Mouse (Mus musculus): ENCODE measurements at regions not wholly inside any gene's neighbourhood (a gene's known extent, or its start where the extent isn't known, plus 50 kb on each side); places are given as distances from the start of the nearest gene placed in this dataset.

DNA sequence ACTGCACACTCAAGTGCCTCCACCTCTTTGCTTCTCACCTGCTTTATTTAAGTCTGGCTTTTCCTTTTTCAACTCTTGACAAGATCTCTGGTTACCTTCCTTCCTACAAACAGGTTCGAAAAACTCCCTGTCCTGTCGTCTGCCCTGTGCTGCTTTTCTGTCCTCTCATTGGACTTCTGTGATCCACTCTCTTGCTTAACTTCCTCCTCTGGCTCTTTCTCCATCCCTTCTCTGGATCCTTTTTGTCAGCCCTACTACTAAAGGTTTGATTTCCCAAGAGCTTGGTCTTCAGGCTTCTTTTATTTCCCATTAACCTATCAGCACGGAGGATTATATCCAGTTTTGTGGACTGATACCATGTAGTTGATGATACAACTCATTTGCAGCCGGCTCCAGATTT lies 149.8 kb downstream of the Satb1 start:
- DNase-seq = no peak

DNA sequence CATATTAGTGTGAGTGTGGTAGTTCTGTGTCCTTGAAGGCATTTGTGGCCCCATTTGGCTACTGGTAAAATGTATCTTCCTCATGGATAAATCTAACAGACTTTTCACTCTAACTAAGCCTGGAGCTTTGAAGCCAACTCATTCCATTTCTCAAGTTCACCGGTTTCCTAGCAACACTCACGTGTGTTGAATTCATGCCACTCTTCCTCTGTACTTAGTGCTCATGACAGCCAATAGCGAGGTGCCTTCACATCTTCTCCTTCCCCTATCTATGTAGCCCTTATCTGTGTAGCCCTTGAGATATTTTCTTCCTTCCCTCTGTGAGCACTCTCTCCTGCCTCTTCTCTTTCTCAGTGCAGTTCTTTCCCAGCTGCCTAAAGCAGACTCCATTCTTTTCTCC lies 150.7 kb downstream of the Satb1 start:
- no peak for DNase-seq

- no peak for DNase-seq
Observed at GRCm38 (mm10) chr17:51677451-51677850, 155.6 kb downstream of the Satb1 start.

GRCm38 (mm10) chr17:51658408-51658807 lies 174.7 kb downstream of the Satb1 start:
- DNase-seq = no peak

DNA sequence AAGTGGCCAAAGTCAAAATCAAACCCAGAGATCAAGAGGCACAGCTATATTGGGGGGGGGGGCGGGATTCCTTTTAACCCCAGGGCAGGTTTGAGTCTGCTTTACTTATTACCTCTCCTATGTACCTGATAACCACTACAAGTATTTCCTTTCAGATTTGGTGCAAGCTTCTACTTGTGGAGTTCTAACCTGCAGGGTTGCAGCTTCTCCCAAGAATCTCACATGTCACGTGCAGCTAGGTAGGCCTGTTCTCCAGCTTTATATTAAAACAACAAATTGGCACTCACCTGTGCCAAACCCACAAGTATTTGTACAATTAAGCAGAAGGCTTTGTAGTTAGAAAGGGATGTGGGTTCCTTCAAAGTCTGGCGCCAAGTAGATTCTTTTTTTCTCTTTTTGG lies 179.2 kb downstream of the Satb1 start:
- no peak for DNase-seq

GRCm38 (mm10) chr17:51651880-51652279 lies 181.2 kb downstream of the Satb1 start:
- no peak for DNase-seq

DNA sequence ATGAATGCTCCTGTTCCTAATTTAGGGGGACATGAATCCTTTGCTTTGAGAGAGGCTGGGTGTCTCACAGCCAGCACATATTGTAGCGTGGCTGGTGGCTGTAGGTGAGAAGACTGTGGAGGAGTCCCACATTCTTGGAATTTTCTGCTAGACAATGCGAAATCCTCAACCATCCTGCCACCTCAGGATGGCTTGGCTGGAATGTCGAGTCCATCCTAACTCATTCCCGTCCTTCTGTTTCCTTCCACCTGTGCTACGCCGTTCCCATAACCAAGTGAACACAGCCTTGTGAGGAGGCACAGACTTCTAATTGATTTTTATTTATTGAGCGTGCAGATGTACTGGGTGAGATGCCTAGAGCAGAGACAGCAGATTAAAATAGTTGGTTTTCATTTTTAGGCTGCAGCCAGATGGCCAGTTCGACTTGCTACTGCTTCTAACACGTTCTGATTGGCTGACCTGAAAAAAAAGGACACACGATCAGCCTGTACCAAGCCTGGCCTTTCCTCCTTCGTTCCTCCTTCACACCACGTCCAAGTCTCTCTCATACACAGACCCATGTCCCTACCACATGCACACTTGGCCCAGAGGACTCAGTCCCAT lies 183.8 kb downstream of the Satb1 start:
- DNase-seq = no peak

DNA sequence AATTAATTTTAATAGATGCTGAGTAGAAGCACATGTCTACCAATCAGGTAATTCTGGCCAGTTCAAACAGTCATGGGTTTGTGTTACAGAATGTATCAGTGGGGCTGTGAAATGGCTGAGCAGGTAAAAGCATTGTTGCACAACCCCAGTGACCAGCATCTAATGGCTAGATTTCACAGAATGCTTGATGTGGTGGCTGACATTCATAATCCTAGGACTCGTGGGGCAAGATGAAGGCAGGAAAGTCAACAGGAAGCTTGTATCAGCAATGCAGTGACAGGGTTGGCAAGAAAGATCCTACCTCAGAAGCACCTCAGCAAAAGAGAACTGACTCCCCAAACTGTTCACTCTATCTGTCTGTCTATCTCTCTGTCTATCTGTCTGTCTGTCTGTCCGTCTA lies 186.7 kb downstream of the Satb1 start:
- DNase-seq = no peak

- DNase-seq = no peak
Observed at GRCm38 (mm10) chr17:51645866-51646265, 187.2 kb downstream of the Satb1 start.

DNA sequence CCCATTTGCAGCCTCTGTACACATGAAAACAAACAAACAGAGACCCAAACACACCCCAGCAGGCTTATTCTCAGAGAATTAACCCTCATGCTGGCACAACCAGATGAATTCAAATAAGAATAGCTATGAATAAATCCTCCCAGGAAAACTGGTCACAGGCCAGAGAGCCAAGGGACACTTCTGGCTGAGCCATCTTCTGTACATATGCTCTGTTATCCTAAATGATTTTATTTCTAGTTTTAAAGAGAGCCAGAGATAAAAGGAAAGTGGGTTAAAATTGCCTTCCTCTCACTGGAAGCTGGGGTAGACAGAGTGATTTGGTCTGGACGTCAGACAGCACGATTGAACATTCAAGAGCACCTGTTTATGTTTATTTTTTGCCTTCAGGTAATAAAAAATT lies 190.4 kb downstream of the Satb1 start:
- DNase-seq = no peak

DNA sequence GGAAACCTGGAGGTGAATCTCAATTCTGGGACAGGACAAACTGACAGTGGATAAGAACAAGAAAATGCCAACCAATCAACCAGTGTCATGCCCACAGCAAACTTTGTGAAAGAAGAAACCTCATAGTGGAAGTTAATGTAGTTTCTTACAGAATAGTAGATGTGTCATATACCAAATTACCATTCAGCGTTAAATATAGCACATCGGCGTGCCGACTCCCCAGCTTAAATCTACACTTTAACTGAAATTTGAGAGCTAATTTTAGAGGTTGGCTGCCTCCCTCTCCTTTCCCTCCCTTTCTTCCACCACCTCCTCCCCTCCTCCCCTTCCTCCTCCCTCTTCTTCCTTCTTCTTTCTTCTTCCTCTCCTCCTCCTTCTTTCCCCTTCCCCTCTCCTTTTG lies 197.2 kb downstream of the Satb1 start:
- no peak for DNase-seq

GRCm38 (mm10) chr17:51631574-51631973 lies 201.5 kb downstream of the Satb1 start:
- no peak for DNase-seq

GRCm38 (mm10) chr17:51620528-51620927 lies 212.6 kb downstream of the Satb1 start:
- DNase-seq = no peak

DNA sequence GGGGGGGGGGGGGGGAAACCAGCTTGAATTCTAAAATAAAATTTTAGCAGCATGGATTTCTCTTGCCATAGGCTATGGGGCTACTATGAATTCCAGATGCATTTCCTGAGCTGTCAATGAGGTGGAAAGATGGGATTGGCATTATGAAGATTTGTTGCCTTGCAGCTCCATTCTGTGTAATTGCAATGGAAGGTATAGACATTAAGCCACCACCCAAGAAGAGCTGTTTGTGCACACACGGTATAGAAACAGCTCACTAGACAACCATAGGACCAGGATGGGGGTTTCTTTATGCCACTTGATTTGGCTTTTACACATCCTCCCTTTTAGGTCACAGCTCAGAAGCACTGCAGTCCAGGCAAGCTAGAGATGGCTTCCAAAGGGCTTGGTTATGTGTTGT lies 247.8 kb downstream of the Satb1 start:
- DNase-seq = no peak

DNA sequence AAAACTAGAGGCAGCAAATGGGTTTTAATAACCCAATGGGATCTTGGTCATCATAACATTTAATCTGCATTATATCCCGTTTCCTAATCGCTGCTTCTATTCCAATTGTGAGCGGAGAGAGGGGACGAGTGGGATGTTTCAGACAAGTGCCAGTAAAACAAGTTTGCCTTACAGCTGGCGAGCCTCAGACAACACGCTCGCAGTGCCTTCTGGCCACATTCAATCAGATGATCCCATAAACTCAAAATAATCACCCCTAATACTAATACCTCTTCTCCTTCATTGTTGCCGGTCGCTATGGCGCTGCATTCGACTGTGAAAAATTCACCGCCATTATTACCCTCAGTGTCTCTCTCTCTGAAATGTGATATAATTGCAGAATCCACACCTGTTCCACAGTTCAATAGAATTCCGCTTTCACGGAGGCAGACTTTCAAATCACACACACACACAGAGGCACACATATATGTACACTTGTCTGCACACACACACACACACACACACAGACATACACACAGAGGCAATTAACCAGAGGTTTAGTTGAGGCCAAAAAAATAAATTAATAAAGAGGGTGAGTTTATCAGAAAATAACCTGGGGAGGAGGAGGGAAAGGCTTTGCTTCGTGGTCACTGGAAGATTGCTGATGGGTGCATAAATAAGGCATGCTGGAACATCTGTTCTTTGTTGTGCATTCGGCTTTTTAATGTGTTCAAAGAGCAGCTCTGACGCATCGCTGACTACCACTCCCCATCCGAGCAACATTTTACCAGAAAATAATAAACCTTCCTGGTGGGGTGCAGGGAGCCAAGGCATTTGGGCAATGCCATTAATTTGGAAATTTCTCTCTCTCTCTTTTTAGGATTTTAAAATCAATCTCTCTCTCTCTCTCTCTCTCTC lies 248.9 kb downstream of the Satb1 start:
- DNase-seq = no peak

DNA sequence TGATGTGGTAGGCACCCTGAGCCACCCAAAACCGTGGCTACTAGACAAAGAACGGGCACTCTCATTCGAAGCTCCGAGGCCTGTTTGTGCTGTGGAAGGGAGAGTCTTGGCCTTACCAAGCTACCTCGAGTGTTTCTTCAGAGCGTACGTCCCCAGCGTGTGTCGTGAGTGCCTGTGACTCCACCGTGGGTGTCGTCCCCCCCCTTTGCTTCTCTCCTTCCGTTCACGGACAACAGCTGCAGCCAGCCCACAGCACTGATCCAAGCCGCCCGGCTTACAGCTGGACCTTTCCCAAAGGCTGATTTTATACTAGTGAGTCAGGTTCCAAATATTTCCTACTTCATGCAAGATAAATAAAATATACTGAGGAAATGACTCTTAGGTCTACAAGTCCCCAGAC lies 249.8 kb downstream of the Satb1 start:
- peak; percentile 6 to 7 for DNase-seq

DNA sequence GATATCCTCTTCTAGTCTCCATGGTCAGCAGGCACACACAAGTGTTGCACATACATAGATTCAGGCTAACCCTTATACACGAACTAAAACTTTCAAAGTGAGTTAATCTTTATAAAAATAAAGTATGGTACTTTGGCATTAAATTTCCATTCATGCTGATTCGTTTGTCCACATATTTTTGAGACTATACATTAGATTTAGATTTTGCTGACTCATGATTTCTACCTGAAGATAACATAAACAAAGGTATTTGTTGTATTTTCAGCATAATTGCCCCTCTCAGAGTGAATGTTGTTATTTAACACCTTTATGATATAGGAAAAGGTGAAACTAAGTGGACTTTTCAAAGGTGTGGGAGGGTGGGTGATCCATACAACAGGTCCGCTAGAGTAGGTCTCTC lies 277.2 kb downstream of the Satb1 start:
- no peak for DNase-seq

DNA sequence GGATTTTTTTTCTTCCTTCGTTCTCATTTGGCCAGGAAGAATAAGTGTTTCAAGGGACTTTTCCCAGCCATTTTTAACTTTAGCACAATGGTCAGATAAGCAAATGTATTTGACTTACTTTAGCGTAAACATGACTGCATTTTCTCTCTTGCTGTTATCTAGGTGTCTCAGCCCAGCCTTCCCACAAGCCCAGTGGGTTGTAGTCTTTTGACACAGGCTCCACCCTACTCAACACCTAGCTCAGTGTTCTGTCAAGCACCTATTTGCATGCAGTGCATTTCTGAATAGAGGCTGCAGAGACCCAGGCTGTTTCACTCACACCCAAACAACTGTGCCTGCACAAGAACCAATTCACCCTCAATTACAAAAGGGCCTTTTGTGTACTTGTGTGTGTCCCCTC lies 278.6 kb downstream of the Satb1 start:
- no peak for DNase-seq

DNA sequence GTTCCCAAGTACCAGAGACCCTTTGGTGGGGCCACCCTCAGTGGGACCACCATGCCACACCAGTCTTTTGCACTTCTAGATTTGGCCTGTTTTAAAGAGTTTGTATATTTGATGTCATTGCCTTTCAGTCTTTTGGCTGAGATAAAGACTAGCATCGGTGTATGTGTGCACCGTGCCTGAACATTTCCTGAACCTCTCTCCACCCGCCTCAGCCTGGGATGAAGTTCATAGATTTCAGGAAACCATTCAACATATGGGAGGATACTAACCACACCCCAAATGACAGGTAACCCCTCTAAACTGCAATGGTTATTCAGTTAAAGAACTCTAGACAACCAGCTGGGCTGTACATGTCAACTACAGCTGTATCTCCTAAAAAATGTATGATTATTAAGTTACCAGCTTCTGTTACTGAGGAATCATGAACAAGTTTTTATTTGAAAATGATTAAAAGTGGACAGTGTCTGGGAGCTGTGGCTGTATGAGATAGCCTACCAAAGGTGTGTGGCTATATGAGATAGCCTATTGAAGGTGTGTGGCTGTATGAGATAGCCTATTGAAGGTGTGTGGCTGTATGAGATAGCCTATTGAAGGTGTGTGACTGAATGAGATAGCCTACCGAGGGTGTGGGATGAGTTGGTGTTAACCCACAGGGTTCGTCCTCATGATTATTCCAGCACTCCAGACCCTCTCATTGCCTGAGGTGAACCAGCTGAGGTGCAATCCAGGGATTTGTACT lies 280.6 kb downstream of the Satb1 start:
- no peak for DNase-seq

GRCm38 (mm10) chr17:51546999-51547398 lies 286.1 kb downstream of the Satb1 start:
- DNase-seq = no peak

DNA sequence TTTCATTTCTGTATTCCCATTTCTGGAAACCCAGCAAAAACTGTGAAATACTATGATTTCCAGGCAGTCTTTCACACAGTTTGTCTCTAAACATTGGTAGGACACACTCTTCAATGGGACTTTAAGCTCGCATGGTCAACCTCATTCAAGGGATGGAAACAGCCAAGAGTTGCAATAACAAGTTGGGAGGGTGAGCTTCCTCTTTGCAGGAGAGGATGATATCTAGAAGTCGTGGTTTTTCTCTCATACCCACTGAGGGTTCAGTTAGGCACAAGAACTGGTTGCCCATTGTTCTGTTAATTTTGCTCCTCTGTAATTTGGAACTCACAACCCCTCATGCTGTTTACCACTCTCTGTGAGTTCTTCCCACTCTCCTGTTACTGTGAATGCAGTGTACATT lies 290.5 kb downstream of the Satb1 start:
- DNase-seq = no peak

GRCm38 (mm10) chr17:51534678-51535077 lies 298.4 kb downstream of the Satb1 start:
- DNase-seq = peak in 1 of 2 experiments; percentile 12

DNA sequence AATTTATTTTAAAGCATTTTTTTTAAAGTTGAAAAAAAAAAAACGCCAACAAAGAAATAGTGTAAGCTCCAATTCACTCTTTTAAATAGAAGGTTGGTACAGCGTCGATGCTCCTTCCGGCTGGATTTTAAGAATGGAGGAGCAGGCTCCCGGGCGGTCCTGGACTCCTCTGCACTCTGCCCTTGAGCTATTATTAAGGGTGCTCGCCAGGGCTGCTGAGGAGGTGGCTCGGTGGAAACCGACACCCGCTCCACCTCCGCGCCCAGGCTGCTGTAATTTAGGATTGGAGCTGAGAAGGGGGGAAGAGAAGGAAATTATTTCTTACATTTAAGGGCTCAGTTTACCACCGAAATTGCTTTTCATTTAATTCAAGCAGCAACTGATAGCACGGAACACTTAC lies 298.8 kb downstream of the Satb1 start:
- DNase-seq = peak in 1 of 2 experiments; percentile 7

DNA sequence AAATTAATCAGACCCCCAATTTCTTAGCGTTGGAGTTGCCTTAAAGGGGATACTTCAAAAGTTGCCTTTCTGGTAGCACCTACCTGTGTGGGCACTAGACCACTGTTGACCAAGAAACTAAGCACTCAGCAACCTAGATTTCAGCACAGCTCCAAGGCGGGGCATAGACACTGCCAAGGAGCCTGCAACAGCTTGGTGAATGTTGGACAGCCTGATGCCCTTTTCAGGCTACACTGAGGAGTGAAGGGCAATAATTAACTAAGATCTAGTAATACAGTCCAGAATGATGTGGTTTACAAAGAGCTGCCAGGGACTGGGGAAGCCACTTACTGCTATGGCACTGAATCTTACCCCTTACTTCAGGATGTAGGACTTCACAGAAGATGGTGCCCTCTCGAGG lies 304.9 kb downstream of the Satb1 start:
- peak; percentile 49 to 65 for DNase-seq
